Mouse (Mus musculus): ENCODE data around the gene Gm21972. TPM values are rescaled to one million over a fixed set of nuclear protein-coding genes. Genes with fewer than 3 reads are reported as not detected.

Gene Gm21972
- total and polyA plus RNA-seq, 2 experiments from 2014 or later = not detected

DNA sequence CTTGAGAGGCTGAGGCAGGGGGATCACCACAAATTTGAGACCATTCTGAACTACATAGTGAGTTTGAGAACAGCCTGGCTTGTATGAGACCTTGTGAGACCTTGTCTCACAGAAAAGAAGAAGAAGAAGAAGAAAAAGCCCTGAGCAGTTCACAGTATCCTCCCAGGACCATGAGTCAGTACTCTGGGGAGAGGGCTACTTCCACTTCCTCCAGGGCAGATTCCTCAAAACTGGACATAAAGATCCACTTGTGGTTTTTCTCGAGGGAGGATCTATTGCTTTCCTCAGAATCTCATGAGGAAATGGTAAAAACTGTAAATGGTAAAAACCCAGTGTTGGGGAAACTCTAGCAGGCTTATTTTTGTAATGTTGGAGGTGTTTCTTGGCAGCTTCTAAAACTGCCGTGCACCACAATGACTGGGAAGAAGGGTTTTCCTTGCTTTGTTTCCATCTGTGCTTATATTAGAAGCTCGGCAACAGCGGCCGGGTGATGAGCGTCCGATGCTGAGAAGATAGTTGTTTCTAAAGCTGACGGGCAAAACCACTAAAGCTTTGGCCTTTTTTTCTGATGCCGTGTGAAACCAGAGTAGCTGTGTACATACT lies 69.3 kb downstream of the Gm21972 start:
- WGBS = 71% methylated on average over 9 of the region's 9 CpGs
- TF ChIP-seq EP300 (IDR thresholded peaks at IDR 0.05; ENCODE audit: low read depth) (no peak), CTCF (IDR thresholded peaks at IDR 0.05; ENCODE audit: low read depth) (no peak)
- Histone ChIP-seq H3K27ac (ENCODE audit: low read depth) (no peak overlapping the region), H3K36me3 (replicated peaks; ENCODE audit: control insufficient read depth, insufficient read depth, low read length) (peaks cover 51% of the 10 kb centered on the region), H3K4me1 (ENCODE audit: control insufficient read depth, insufficient read depth) (no peaks in the 10 kb centered on the region), H3K4me3 (ENCODE audit: low read depth, low read length) (no peak overlapping the region), H3K4me2 (ENCODE audit: low read depth, low read length) (no peak overlapping the region), H3K9ac (replicated peaks; ENCODE audit: low read depth, low read length) (no peak overlapping the region), H3K9me3 (replicated peaks; ENCODE audit: control insufficient read depth, low read length) (no peaks in the 10 kb centered on the region), H3K27me3 (ENCODE audit: control insufficient read depth, insufficient read depth, low read length) (no peaks in the 10 kb centered on the region)
- ATAC-seq (ENCODE audit: insufficient read depth, low read depth) (no peak), DNase-seq (ENCODE audit: low spot score) (no peak)

DNA sequence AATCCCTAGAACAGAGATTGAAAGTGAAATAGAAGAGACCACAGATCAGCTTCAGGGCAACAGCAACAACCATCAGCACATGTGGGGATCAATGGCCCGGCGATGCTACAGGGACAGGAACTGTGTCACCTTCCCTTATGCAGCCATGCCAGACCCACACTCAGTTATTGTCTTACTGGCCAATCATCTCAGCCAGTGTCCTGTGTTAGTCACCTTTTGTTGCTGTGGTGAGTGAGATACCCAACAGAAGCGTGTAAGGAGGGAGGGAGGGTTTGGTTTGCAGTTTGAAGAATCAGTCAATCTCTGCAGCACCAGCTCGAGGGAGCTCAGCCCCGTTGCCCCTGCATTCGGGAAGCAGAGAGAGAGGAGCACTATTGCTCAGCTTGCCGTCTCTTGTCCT lies 77.2 kb downstream of the Gm21972 start:
- WGBS = 83% methylated on average over 7 of the region's 7 CpGs
- Histone ChIP-seq H3K27me3 (ENCODE audit: control insufficient read depth, insufficient read depth, low read length) (no peaks in the 10 kb centered on the region), H3K4me1 (ENCODE audit: control insufficient read depth, insufficient read depth) (no peaks in the 10 kb centered on the region), H3K4me3 (ENCODE audit: low read depth, low read length) (no peak overlapping the region), H3K4me2 (ENCODE audit: low read depth, low read length) (no peak overlapping the region), H3K9ac (replicated peaks; ENCODE audit: low read depth, low read length) (no peak overlapping the region), H3K36me3 (replicated peaks; ENCODE audit: control insufficient read depth, insufficient read depth, low read length) (peaks cover 16% of the 10 kb centered on the region), H3K9me3 (replicated peaks; ENCODE audit: control insufficient read depth, low read length) (no peaks in the 10 kb centered on the region), H3K27ac (ENCODE audit: low read depth) (no peak overlapping the region)
- TF ChIP-seq CTCF (IDR thresholded peaks at IDR 0.05; ENCODE audit: low read depth) (no peak), EP300 (IDR thresholded peaks at IDR 0.05; ENCODE audit: low read depth) (no peak)
- no peak for ATAC-seq (ENCODE audit: insufficient read depth, low read depth)
- no peak for DNase-seq (ENCODE audit: low spot score)

GRCm38 (mm10) chr1:86211498-86211897 lies 78.1 kb downstream of the Gm21972 start:
- no peak for ATAC-seq (ENCODE audit: insufficient read depth, low read depth)
- TF ChIP-seq CTCF (IDR thresholded peaks at IDR 0.05; ENCODE audit: low read depth) (no peak), EP300 (IDR thresholded peaks at IDR 0.05; ENCODE audit: low read depth) (no peak)
- Histone ChIP-seq H3K27me3 (ENCODE audit: control insufficient read depth, insufficient read depth, low read length) (no peaks in the 10 kb centered on the region), H3K36me3 (replicated peaks; ENCODE audit: control insufficient read depth, insufficient read depth, low read length) (peaks cover 16% of the 10 kb centered on the region), H3K27ac (ENCODE audit: low read depth) (no peak overlapping the region), H3K4me3 (ENCODE audit: low read depth, low read length) (no peak overlapping the region), H3K9ac (replicated peaks; ENCODE audit: low read depth, low read length) (no peak overlapping the region), H3K9me3 (replicated peaks; ENCODE audit: control insufficient read depth, low read length) (no peaks in the 10 kb centered on the region), H3K4me1 (ENCODE audit: control insufficient read depth, insufficient read depth) (no peaks in the 10 kb centered on the region), H3K4me2 (ENCODE audit: low read depth, low read length) (no peak overlapping the region)
- 91% methylated on average over 1 of the region's 1 CpGs for WGBS
- DNase-seq (ENCODE audit: low spot score) = no peak

Other genes starting within 250 kb of the Gm21972 start
- gene Itm2c, start 239.4 kb upstream of the Gm21972 start, total RNA-seq (2014; rRNA removed; ENCODE audit: low replicate concordance) = 180 and 255 TPM in 2 replicates
- 144 and 146 TPM in 2 replicates for gene Itm2c, start 239.4 kb upstream of the Gm21972 start, polyA plus RNA-seq (2015; fragmentation: Nextera tagmentation; extraction: Ambion mirVana)
- not detected in 2 replicates for gene 4933407L21Rik, start 205.2 kb upstream of the Gm21972 start, total RNA-seq (2014; rRNA removed; ENCODE audit: low replicate concordance)
- gene 4933407L21Rik, start 205.2 kb upstream of the Gm21972 start, polyA plus RNA-seq (2015; fragmentation: Nextera tagmentation; extraction: Ambion mirVana) = not detected in 2 replicates
- gene Gpr55, start 172.6 kb upstream of the Gm21972 start, total RNA-seq (2014; rRNA removed; ENCODE audit: low replicate concordance) = 0.15 TPM in 1 of 2 replicates, not detected in the other
- gene Gpr55, start 172.6 kb upstream of the Gm21972 start, polyA plus RNA-seq (2015; fragmentation: Nextera tagmentation; extraction: Ambion mirVana) = 0.04 TPM in 1 of 2 replicates, not detected in the other
- not detected in 2 replicates for gene Spata3, start 116.8 kb upstream of the Gm21972 start, total RNA-seq (2014; rRNA removed; ENCODE audit: low replicate concordance)
- not detected in 2 replicates for gene Spata3, start 116.8 kb upstream of the Gm21972 start, polyA plus RNA-seq (2015; fragmentation: Nextera tagmentation; extraction: Ambion mirVana)
- not detected in 2 replicates for gene 2810459M11Rik, start 87.8 kb upstream of the Gm21972 start, total RNA-seq (2014; rRNA removed; ENCODE audit: low replicate concordance)
- gene 2810459M11Rik, start 87.8 kb upstream of the Gm21972 start, polyA plus RNA-seq (2015; fragmentation: Nextera tagmentation; extraction: Ambion mirVana) = not detected in 2 replicates
- 58.3 and 101 TPM in 2 replicates for gene Psmd1, start 69.2 kb upstream of the Gm21972 start, total RNA-seq (2014; rRNA removed; ENCODE audit: low replicate concordance)
- 110 and 116 TPM in 2 replicates for gene Psmd1, start 69.2 kb upstream of the Gm21972 start, polyA plus RNA-seq (2015; fragmentation: Nextera tagmentation; extraction: Ambion mirVana)
- gene Htr2b, start 21.7 kb upstream of the Gm21972 start, total RNA-seq (2014; rRNA removed; ENCODE audit: low replicate concordance) = not detected in 2 replicates
- gene Htr2b, start 21.7 kb upstream of the Gm21972 start, polyA plus RNA-seq (2015; fragmentation: Nextera tagmentation; extraction: Ambion mirVana) = 0.11 and 0.25 TPM in 2 replicates
- 1.5 and 2.7 TPM in 2 replicates for gene Armc9, start 21.1 kb downstream of the Gm21972 start, total RNA-seq (2014; rRNA removed; ENCODE audit: low replicate concordance)
- 5.1 and 5.9 TPM in 2 replicates for gene Armc9, start 21.1 kb downstream of the Gm21972 start, polyA plus RNA-seq (2015; fragmentation: Nextera tagmentation; extraction: Ambion mirVana)
- gene B3gnt7, start 169.2 kb downstream of the Gm21972 start, total RNA-seq (2014; rRNA removed; ENCODE audit: low replicate concordance) = 0.69 and 1.4 TPM in 2 replicates
- gene B3gnt7, start 169.2 kb downstream of the Gm21972 start, polyA plus RNA-seq (2015; fragmentation: Nextera tagmentation; extraction: Ambion mirVana) = 0.49 and 0.71 TPM in 2 replicates
- 11.2 and 31.7 TPM in 2 replicates for gene Ncl, start 225.8 kb downstream of the Gm21972 start, total RNA-seq (2014; rRNA removed; ENCODE audit: low replicate concordance)
- 153 and 174 TPM in 2 replicates for gene Ncl, start 225.8 kb downstream of the Gm21972 start, polyA plus RNA-seq (2015; fragmentation: Nextera tagmentation; extraction: Ambion mirVana)